Mouse (Mus musculus) right cerebral cortex, postnatal 25 days (tissue): ENCODE results near the gene Cachd1.

Experiments
- DNase-seq: peaks from one replicate; pipeline ENCODE4 v3.0.0; 2022

The Cachd1 gene

GRCm38 (mm10) chr4:100925153-100925552, 148.7 kb downstream of the Cachd1 start:
- DNase-seq = no peak

GRCm38 (mm10) chr4:100926608-100927007, 150.1 kb downstream of the Cachd1 start:
- DNase-seq = no peak

- no peak for DNase-seq
Measured at GRCm38 (mm10) chr4:100927059-100927458, 150.6 kb downstream of the Cachd1 start.

- no peak for DNase-seq
Measured at GRCm38 (mm10) chr4:100943689-100944088, 167.2 kb downstream of the Cachd1 start.

GRCm38 (mm10) chr4:100944276-100944675, 167.8 kb downstream of the Cachd1 start:
- DNase-seq = no peak

GRCm38 (mm10) chr4:100945171-100945899, 168.9 kb downstream of the Cachd1 start:
- no peak for DNase-seq

GRCm38 (mm10) chr4:100948494-100949425, 172.3 kb downstream of the Cachd1 start:
- no peak for DNase-seq

- DNase-seq = no peak
Measured at GRCm38 (mm10) chr4:100950316-100950715, 173.8 kb downstream of the Cachd1 start.

- DNase-seq = no peak
Measured at GRCm38 (mm10) chr4:100951876-100952275, 175.4 kb downstream of the Cachd1 start.

- DNase-seq = no peak
Measured at GRCm38 (mm10) chr4:100963341-100963740, 186.9 kb downstream of the Cachd1 start.

- DNase-seq = no peak
Measured at GRCm38 (mm10) chr4:100963796-100964195, 187.3 kb downstream of the Cachd1 start.

GRCm38 (mm10) chr4:100967703-100968392, 191.4 kb downstream of the Cachd1 start:
- DNase-seq = no peak

- no peak for DNase-seq
Measured at GRCm38 (mm10) chr4:100973641-100974454, 197.4 kb downstream of the Cachd1 start.

GRCm38 (mm10) chr4:100974455-100975035, 198.1 kb downstream of the Cachd1 start:
- no peak for DNase-seq

- DNase-seq = no peak
Measured at GRCm38 (mm10) chr4:100977522-100977921, 201.0 kb downstream of the Cachd1 start.

GRCm38 (mm10) chr4:100987187-100987586, 210.7 kb downstream of the Cachd1 start:
- DNase-seq = no peak

GRCm38 (mm10) chr4:100988231-100988799, 211.8 kb downstream of the Cachd1 start:
- DNase-seq = no peak

GRCm38 (mm10) chr4:100990996-100991395, 214.5 kb downstream of the Cachd1 start:
- DNase-seq = no peak

- DNase-seq = no peak
Measured at GRCm38 (mm10) chr4:100992086-100992485, 215.6 kb downstream of the Cachd1 start.

GRCm38 (mm10) chr4:100994442-100995255, 218.2 kb downstream of the Cachd1 start:
- no peak for DNase-seq

- no peak for DNase-seq
Measured at GRCm38 (mm10) chr4:100995617-100996016, 219.1 kb downstream of the Cachd1 start.
